In genomic region chr16:22704946-22705345, GRCm38 (mm10) we compare ENCODE assay signal across 16 mouse cellular contexts. TPM values are rescaled to one million over a fixed set of nuclear protein-coding genes. Genes with fewer than 3 reads are reported as not detected.
A peak's percentile ranks its signal among the peaks of the same experiment; 100 is the strongest.
DNase-seq lines count a peak whose midpoint lies in the region; ATAC-seq and TF ChIP-seq lines count a peak whose summit lies in the region.
"Had no signal": no experiment of that assay in that cellular context is flagged by ENCODE, and none has a peak within 500 bp of the region (broad histone marks: within the 10 kb centered on the region; RNA-seq: fewer than 3 reads in every experiment).

No protein-coding gene starts in this region.

- WGBS in heart, postnatal 0 days, result 27% methylated on average over 6 of the region's 6 CpGs
- WGBS in hindbrain, embryonic 10.5 days, result 53% methylated on average over 6 of the region's 6 CpGs

- H3K4me3 ChIP-seq in heart, postnatal 0 days (ENCODE audit: low read depth, low read length), result no peak overlapping the region
- no peak overlapping the region for H3K4me3 ChIP-seq in hindbrain, embryonic 10.5 days
- H3K4me3 ChIP-seq: embryonic facial prominence, embryonic 10.5 days; heart, embryonic 15.5 days; intestine, embryonic 15.5 days; neural tube, embryonic 13.5 days had no signal

- TF ChIP-seq CTCF in heart, postnatal 0 days (IDR thresholded peaks at IDR 0.05; ENCODE audit: low read depth), result no peak

- peak; percentile 93 for DNase-seq in heart, adult 11 months
- DNase-seq in heart, postnatal 25 days (ENCODE audit: low spot score), result no peak
- peak; percentile 88 to 95 for DNase-seq in cerebellum, adult 18-20 months
- peak; percentile 36 for DNase-seq in heart, postnatal 0 days (ENCODE audit: low spot score)
- no peak for DNase-seq in liver
- no peak for DNase-seq in hindbrain, embryonic 10.5 days (ENCODE audit: low spot score)
- no peak for DNase-seq in thymus, postnatal 4 days
- DNase-seq: adrenal gland, adult 8-10 months; kidney, postnatal 25 days; lung, adult 2 months; right cerebral cortex, adult 18-20 months had no signal

- H3K9ac ChIP-seq in heart, postnatal 0 days (replicated peaks; ENCODE audit: low read depth, low read length), result no peak overlapping the region
- H3K9ac ChIP-seq: heart, embryonic 15.5 days; intestine, embryonic 15.5 days; neural tube, embryonic 13.5 days had no signal

- intact Hi-C loops in heart, postnatal 25 days (cut with DNase I), result loop anchor here (5.0 kb wide), 1 partner anchor 62 kb away; no protein-coding TSS in a partner anchor

- no peak overlapping the region for H3K4me2 ChIP-seq in heart, postnatal 0 days (ENCODE audit: low read depth, low read length)
- H3K4me2 ChIP-seq: heart, embryonic 15.5 days; intestine, embryonic 15.5 days; neural tube, embryonic 13.5 days had no signal

- TF ChIP-seq EP300 in heart, postnatal 0 days (IDR thresholded peaks at IDR 0.05; ENCODE audit: low read depth), result no peak

- no peaks in the 10 kb centered on the region for H3K9me3 ChIP-seq in heart, postnatal 0 days (replicated peaks; ENCODE audit: control insufficient read depth, low read length)
- no peaks in the 10 kb centered on the region for H3K9me3 ChIP-seq in hindbrain, embryonic 10.5 days
- H3K9me3 ChIP-seq: embryonic facial prominence, embryonic 10.5 days; heart, embryonic 15.5 days; intestine, embryonic 15.5 days; neural tube, embryonic 13.5 days had no signal

- H3K4me1 ChIP-seq in heart, postnatal 0 days (ENCODE audit: control insufficient read depth, insufficient read depth), result peaks cover 7% of the 10 kb centered on the region
- 0 out of 2 replicates have a peak, but pooled peaks cover 3% of the 10 kb centered on the region for H3K4me1 ChIP-seq in hindbrain, embryonic 10.5 days (replicated peaks)
- H3K4me1 ChIP-seq: neural tube, embryonic 13.5 days had no signal

- 0 out of 2 replicates have a peak, but pooled peaks have one; percentile 19 for ATAC-seq in erythroid progenitor cell, adult 5-6 weeks (replicated peaks; ENCODE audit: low FRiP score, poor library complexity, severe bottlenecking)
- peak; percentile 47; the same call in 1 of the 2 replicates for ATAC-seq in heart, postnatal 0 days (ENCODE audit: insufficient read depth, low read depth)
- ATAC-seq: intestine, embryonic 15.5 days had no signal

- no peaks in the 10 kb centered on the region for H3K36me3 ChIP-seq in heart, postnatal 0 days (replicated peaks; ENCODE audit: control insufficient read depth, insufficient read depth, low read length)
- H3K36me3 ChIP-seq in hindbrain, embryonic 10.5 days, result no peaks in the 10 kb centered on the region
- H3K36me3 ChIP-seq: embryonic facial prominence, embryonic 10.5 days; heart, embryonic 15.5 days; intestine, embryonic 15.5 days; neural tube, embryonic 13.5 days had no signal

- H3K27me3 ChIP-seq in heart, postnatal 0 days (ENCODE audit: control insufficient read depth, insufficient read depth, low read length), result no peaks in the 10 kb centered on the region
- no peaks in the 10 kb centered on the region for H3K27me3 ChIP-seq in hindbrain, embryonic 10.5 days (ENCODE audit: insufficient read depth, poor library complexity, severe bottlenecking)
- H3K27me3 ChIP-seq: heart, embryonic 15.5 days; intestine, embryonic 15.5 days; neural tube, embryonic 13.5 days had no signal

- H3K27ac ChIP-seq in heart, postnatal 0 days (ENCODE audit: low read depth), result no peak overlapping the region
- H3K27ac ChIP-seq in hindbrain, embryonic 10.5 days, result no peak overlapping the region
- H3K27ac ChIP-seq: embryonic facial prominence, embryonic 10.5 days; heart, embryonic 15.5 days; intestine, embryonic 15.5 days; neural tube, embryonic 13.5 days had no signal

RNA-seq across cellular contexts. Expression of gene Dgkg, which starts 47.9 kb away (rescaled TPM):
- total RNA-seq in heart, postnatal 25 days (2021), result under 1 TPM; 0.50 to 0.57 TPM
- 4.0 and 6.7 TPM in 2 replicates for total RNA-seq in erythroid progenitor cell, adult 5-6 weeks (2015; ENCODE audit: low replicate concordance)
- 1.5 and 4.0 TPM in 2 replicates for total RNA-seq in erythroid progenitor cell, adult 5-6 weeks (2017; ENCODE audit: low replicate concordance)
- 0.08 TPM in 1 of 2 replicates, not detected in the other for total RNA-seq in heart, postnatal 0 days (2014; rRNA removed; ENCODE audit: low replicate concordance)
- polyA plus RNA-seq in heart, postnatal 0 days (2015; fragmentation: Nextera tagmentation; extraction: Ambion mirVana), result 0.37 and 0.44 TPM in 2 replicates
- 0.14 and 0.20 TPM in 2 replicates for polyA plus RNA-seq in hindbrain, embryonic 10.5 days (2016; fragmentation: Nextera tagmentation; extraction: Ambion mirVana)

Comparison
In these comparisons a context has a peak if more than half of its experiments do, and no peak if none do; other contexts are left out.
1. DNase-seq: peak in heart, adult 11 months (single experiment), cerebellum, adult 18-20 months (2 of 2) and heart, postnatal 0 days (single experiment); none in heart, postnatal 25 days (single experiment), liver (single experiment), hindbrain, embryonic 10.5 days (single experiment) and thymus, postnatal 4 days (single experiment).